Mouse (Mus musculus) thymus, postnatal 10 days (tissue): ENCODE results near the gene Mthfsl.
"Not testable (repeated sequence)": the region's sequence is repeated elsewhere in the genome, so short reads cannot be mapped to it uniquely, and the experiment has no call there.

Source experiments
- DNase-seq, 2 experiments: peaks; one replicate each; pipeline ENCODE4 v3.0.0; 2021; ENCODE audit warnings: low spot score in 2 of 2

The Mthfsl gene

DNA sequence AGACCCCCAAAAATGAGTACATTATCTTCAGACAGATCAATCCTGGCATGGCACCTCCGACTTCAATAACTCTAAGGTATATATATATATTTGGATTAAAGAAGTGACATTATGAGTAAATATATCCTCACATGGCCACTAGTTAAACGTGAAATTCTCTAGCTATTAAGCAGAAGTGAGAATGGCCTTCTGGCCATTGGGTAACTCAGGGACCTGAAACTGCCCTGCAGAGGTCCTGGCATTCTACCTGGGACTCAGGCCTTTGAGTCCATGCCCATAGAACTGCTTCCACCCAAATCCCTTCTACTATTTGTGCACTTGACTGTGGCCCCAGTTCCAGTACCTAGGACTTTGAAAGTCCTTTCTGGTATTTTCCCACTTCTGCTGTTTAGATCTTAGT, 28.8 kb downstream of the Mthfsl start:
- DNase-seq: not testable (repeated sequence)

DNA sequence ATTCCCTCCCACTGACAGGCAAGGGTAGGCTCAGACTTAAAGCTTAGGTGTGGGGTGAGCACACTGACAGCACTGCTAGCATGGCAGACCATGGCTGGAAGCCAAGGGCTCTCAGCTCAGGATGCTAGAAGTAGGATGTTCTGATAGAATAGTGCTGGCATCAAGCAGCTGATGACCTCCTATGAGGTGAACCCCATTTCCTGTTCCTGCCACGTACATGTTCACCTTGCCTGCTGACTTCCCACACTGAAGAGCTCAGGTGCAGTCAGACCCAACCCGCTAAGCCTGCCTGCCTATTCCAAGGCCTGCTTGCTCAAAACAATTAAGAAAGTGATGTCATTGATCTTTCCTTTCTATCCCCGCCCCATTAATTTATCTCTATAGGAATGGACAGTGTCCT, 30.6 kb downstream of the Mthfsl start:
- not testable (repeated sequence) for DNase-seq

DNA sequence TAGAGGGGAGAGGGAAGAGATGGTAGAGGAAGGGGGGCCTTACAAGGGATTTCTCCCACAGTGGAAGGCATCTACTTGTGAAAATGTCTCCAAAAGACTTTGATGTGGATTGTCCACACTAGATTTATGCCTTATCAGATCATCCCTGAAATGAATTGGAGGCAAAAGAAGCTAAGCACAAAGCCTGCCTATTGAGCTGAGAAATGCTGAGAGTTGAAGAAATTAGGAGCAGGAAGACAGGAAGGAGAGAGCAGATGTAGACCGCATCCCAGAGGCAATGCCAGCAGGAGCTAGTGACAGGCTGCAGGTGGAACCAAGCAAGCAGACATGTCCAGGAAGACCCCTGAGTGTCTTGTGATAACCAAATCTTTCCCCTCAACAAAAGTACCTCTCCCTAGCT, 33.4 kb downstream of the Mthfsl start:
- not testable (repeated sequence) for DNase-seq

DNA sequence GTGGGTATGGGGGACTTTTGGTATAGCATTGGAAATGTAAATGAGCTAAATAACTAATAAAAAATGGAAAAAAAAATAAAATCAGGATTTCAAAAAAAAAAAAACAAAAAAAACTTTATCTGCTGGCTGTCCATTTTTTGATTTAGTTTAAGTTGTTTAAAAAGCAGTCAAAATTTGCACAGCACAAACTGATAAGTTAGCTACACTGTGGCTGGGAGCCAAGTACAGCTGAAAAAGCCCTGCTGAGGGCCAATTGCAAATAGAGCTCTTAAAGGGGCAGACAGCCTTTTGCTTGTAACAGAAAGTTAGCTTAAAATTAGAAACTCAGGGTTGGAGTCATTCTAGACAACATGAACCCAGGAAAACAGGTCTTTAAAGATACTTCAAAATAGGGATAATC, 61.8 kb downstream of the Mthfsl start:
- DNase-seq: not testable (repeated sequence)

DNA sequence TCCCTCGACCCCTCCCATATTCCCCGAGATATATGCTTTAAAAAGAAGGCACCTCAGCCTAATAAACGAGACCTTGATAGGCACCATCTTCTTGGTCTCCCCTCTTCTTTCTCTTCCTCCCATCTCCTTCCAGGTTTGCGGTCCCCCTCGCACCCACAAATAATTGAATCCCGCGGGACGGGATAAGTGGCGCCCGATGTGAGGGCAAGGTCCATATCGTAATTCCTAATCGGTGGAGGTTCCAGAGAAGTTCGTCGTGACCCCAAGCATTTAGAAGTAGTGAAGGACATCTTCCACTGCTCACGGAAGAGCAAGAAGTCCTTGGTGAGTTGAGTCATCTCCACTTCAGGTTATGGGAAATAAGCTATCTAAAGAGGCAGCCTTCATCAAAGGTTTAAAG, 69.4 kb downstream of the Mthfsl start:
- DNase-seq: not testable (repeated sequence)
